ENCODE assay signal across 32 mouse cellular contexts in genomic region chr2:35430806-35431205, GRCm38 (mm10). TPM values are rescaled to one million over a fixed set of nuclear protein-coding genes. Genes with fewer than 3 reads are reported as not detected.
DNase-seq lines count a peak whose midpoint lies in the region; ATAC-seq and TF ChIP-seq lines count a peak whose summit lies in the region.
"Had no signal": no experiment of that assay in that cellular context is flagged by ENCODE, and none has a peak within 500 bp of the region (broad histone marks: within the 10 kb centered on the region; RNA-seq: fewer than 3 reads in every experiment).

No protein-coding gene starts in this region.

- intact Hi-C loops in heart, postnatal 36 days (cut with DNase I): no loop called here

- no peak for TF ChIP-seq CTCF in stomach, postnatal 0 days (IDR thresholded peaks at IDR 0.05; ENCODE audit: low read depth)

- H3K9ac ChIP-seq in heart, embryonic 15.5 days: no peak overlapping the region
- no peak overlapping the region for H3K9ac ChIP-seq in midbrain, embryonic 11.5 days (ENCODE audit: low read length)
- H3K9ac ChIP-seq in stomach, postnatal 0 days (ENCODE audit: low read length): no peak overlapping the region
- H3K9ac ChIP-seq: embryonic facial prominence, embryonic 13.5 days; forebrain, embryonic 13.5 days; hindbrain, embryonic 14.5 days had no signal

- H3K4me1 ChIP-seq in heart, embryonic 15.5 days (replicated peaks): peaks cover 61% of the 10 kb centered on the region
- no peaks in the 10 kb centered on the region for H3K4me1 ChIP-seq in midbrain, embryonic 11.5 days (ENCODE audit: control insufficient read depth, insufficient read depth, low read length)
- H3K4me1 ChIP-seq in midbrain, embryonic 10.5 days: peaks cover 36% of the 10 kb centered on the region
- H3K4me1 ChIP-seq in stomach, postnatal 0 days (replicated peaks; ENCODE audit: control insufficient read depth, insufficient read depth): peaks cover 23% of the 10 kb centered on the region
- H3K4me1 ChIP-seq: forebrain, embryonic 13.5 days had no signal

- no peaks in the 10 kb centered on the region for H3K9me3 ChIP-seq in heart, embryonic 15.5 days (replicated peaks)
- no peaks in the 10 kb centered on the region for H3K9me3 ChIP-seq in midbrain, embryonic 11.5 days (ENCODE audit: control insufficient read depth, low read length)
- no peaks in the 10 kb centered on the region for H3K9me3 ChIP-seq in midbrain, embryonic 10.5 days (replicated peaks)
- H3K9me3 ChIP-seq in stomach, postnatal 0 days (ENCODE audit: control insufficient read depth, low read length): no peaks in the 10 kb centered on the region
- H3K9me3 ChIP-seq: embryonic facial prominence, embryonic 13.5 days; forebrain, embryonic 10.5 days; forebrain, embryonic 13.5 days had no signal

- H3K4me3 ChIP-seq in heart, embryonic 15.5 days: no peak overlapping the region
- H3K4me3 ChIP-seq in midbrain, embryonic 11.5 days (ENCODE audit: low read depth, low read length): no peak overlapping the region
- H3K4me3 ChIP-seq in midbrain, embryonic 10.5 days: no peak overlapping the region
- H3K4me3 ChIP-seq in stomach, postnatal 0 days (ENCODE audit: low read depth, low read length): no peak overlapping the region
- H3K4me3 ChIP-seq: embryonic facial prominence, embryonic 13.5 days; forebrain, embryonic 10.5 days; forebrain, embryonic 13.5 days had no signal

- peak; percentile 94 for DNase-seq in heart, adult 11 months
- DNase-seq in heart, adult 8-10 months (ENCODE audit: low spot score): no peak
- no peak for DNase-seq in heart, postnatal 36 days
- DNase-seq in midbrain, embryonic 11.5 days (ENCODE audit: low spot score, missing footprints): peak; percentile 57
- DNase-seq in midbrain, embryonic 10.5 days (ENCODE audit: low spot score): no peak
- no peak for DNase-seq in stomach, postnatal 0 days (ENCODE audit: low spot score)
- DNase-seq in cerebellum, adult 11 months: no peak
- DNase-seq: adrenal gland, adult 8-10 months; adrenal gland, postnatal 25 days; cerebellum, adult 2 months; cerebellum, adult 9-11 months; cerebellum, postnatal 25 days; gastrocnemius, postnatal 14 days; kidney, adult 18-20 months had no signal

- H3K27ac ChIP-seq in heart, embryonic 15.5 days: peak overlapping the region; percentile 72; the same call in 1 of the 2 replicates
- no peak overlapping the region for H3K27ac ChIP-seq in midbrain, embryonic 11.5 days (ENCODE audit: low read depth, low read length)
- H3K27ac ChIP-seq in midbrain, embryonic 10.5 days (replicated peaks): no peak overlapping the region
- H3K27ac ChIP-seq in stomach, postnatal 0 days (replicated peaks): peak overlapping the region; percentile 24; the same call in 1 of the 2 replicates
- H3K27ac ChIP-seq: embryonic facial prominence, embryonic 13.5 days; forebrain, embryonic 10.5 days; forebrain, embryonic 13.5 days; hindbrain, embryonic 14.5 days; hindbrain, postnatal 0 days had no signal

- no peak for ATAC-seq in heart, embryonic 15.5 days (replicated peaks; ENCODE audit: insufficient number of reproducible peaks, insufficient read depth, low FRiP score, low read depth)
- ATAC-seq in midbrain, embryonic 11.5 days (ENCODE audit: low FRiP score): no peak
- ATAC-seq in stomach, postnatal 0 days (ENCODE audit: low FRiP score, low TSS enrichment): no peak
- ATAC-seq: activated CD4-positive, CD25-positive, alpha-beta regulatory T cell, adult 4 months; forebrain, embryonic 13.5 days; forebrain, embryonic 16.5 days; hindbrain, postnatal 0 days; inflammation-experienced regulatory T-cells, adult 6 months; intestine, embryonic 16.5 days had no signal

- no peak overlapping the region for H3K4me2 ChIP-seq in heart, embryonic 15.5 days
- H3K4me2 ChIP-seq in midbrain, embryonic 11.5 days: no peak overlapping the region
- H3K4me2 ChIP-seq in stomach, postnatal 0 days (replicated peaks; ENCODE audit: low read depth): no peak overlapping the region
- H3K4me2 ChIP-seq: embryonic facial prominence, embryonic 13.5 days; forebrain, embryonic 13.5 days; hindbrain, embryonic 14.5 days had no signal

- no peaks in the 10 kb centered on the region for H3K27me3 ChIP-seq in heart, embryonic 15.5 days
- no peaks in the 10 kb centered on the region for H3K27me3 ChIP-seq in midbrain, embryonic 11.5 days (ENCODE audit: control insufficient read depth, insufficient read depth, low read length)
- H3K27me3 ChIP-seq in midbrain, embryonic 10.5 days (ENCODE audit: low read depth, poor library complexity, severe bottlenecking): peaks cover 9% of the 10 kb centered on the region; the same call in 1 of the 2 replicates
- no peaks in the 10 kb centered on the region for H3K27me3 ChIP-seq in stomach, postnatal 0 days (ENCODE audit: control insufficient read depth, insufficient read depth, low read length)
- H3K27me3 ChIP-seq: embryonic facial prominence, embryonic 13.5 days; forebrain, embryonic 13.5 days had no signal

- TF ChIP-seq EP300 in stomach, postnatal 0 days (optimal IDR thresholded peaks at IDR 0.05): no peak

- 92% methylated on average over 8 of the region's 8 CpGs for WGBS in heart, embryonic 15.5 days
- 70% methylated on average over 8 of the region's 8 CpGs for WGBS in midbrain, embryonic 11.5 days
- 78% methylated on average over 8 of the region's 8 CpGs for WGBS in midbrain, embryonic 10.5 days
- WGBS in stomach, postnatal 0 days: 78% methylated on average over 8 of the region's 8 CpGs

- no peaks in the 10 kb centered on the region for H3K36me3 ChIP-seq in heart, embryonic 15.5 days
- no peaks in the 10 kb centered on the region for H3K36me3 ChIP-seq in midbrain, embryonic 11.5 days (ENCODE audit: control insufficient read depth, insufficient read depth, low read length)
- H3K36me3 ChIP-seq in midbrain, embryonic 10.5 days: no peaks in the 10 kb centered on the region
- H3K36me3 ChIP-seq in stomach, postnatal 0 days (ENCODE audit: control insufficient read depth, insufficient read depth, low read length): no peaks in the 10 kb centered on the region
- H3K36me3 ChIP-seq: embryonic facial prominence, embryonic 13.5 days; forebrain, embryonic 10.5 days had no signal

RNA-seq across cellular contexts. Expression of gene Ggta1, which starts 32.2 kb away (rescaled TPM):
- total RNA-seq in heart, adult 8-10 months (2022): 10 to 100 TPM in 3 of 4 experiments, 1 to 10 TPM in 1; 9.9 to 18.2 (median 14.5) TPM
- polyA plus RNA-seq in heart, embryonic 15.5 days (2015; fragmentation: Nextera tagmentation; extraction: Ambion mirVana): 27.4 and 31.6 TPM in 2 replicates
- 10 to 100 TPM; 19.0 to 22.5 TPM for total RNA-seq in heart, postnatal 36 days (2021)
- polyA plus RNA-seq in midbrain, embryonic 11.5 days (2014; fragmentation: Nextera tagmentation; extraction: Ambion mirVana): 6.3 TPM in 2 replicates
- polyA plus RNA-seq in midbrain, embryonic 10.5 days (2016; fragmentation: Nextera tagmentation; extraction: Ambion mirVana): 5.0 and 6.0 TPM in 2 replicates
- polyA plus RNA-seq in stomach, postnatal 0 days (2015; fragmentation: Nextera tagmentation; extraction: Ambion mirVana): 10.7 and 11.5 TPM in 2 replicates

RNA-seq across cellular contexts. Expression of gene 4930402F06Rik, which starts 33.8 kb away (rescaled TPM):
- not detected for total RNA-seq in heart, adult 8-10 months (2022)
- polyA plus RNA-seq in heart, embryonic 15.5 days (2015; fragmentation: Nextera tagmentation; extraction: Ambion mirVana): not detected in 2 replicates
- total RNA-seq in heart, postnatal 36 days (2021): not detected
- polyA plus RNA-seq in midbrain, embryonic 11.5 days (2014; fragmentation: Nextera tagmentation; extraction: Ambion mirVana): not detected in 2 replicates
- not detected in 2 replicates for polyA plus RNA-seq in midbrain, embryonic 10.5 days (2016; fragmentation: Nextera tagmentation; extraction: Ambion mirVana)
- polyA plus RNA-seq in stomach, postnatal 0 days (2015; fragmentation: Nextera tagmentation; extraction: Ambion mirVana): not detected in 2 replicates
- total RNA-seq: adrenal gland, adult 8-10 months; adrenal gland, postnatal 25 days; common myeloid progenitor, adult 5-6 weeks; ES-E14; gastrocnemius, adult 18-20 months; gastrocnemius, postnatal 14 days; heart, postnatal 25 days; hindbrain, postnatal 0 days had no signal
- polyA plus RNA-seq: activated CD4-positive, CD25-positive, alpha-beta regulatory T cell, adult 4 months; brain, embryonic 14.5 days; cerebellum, adult 2 months; embryonic facial prominence, embryonic 13.5 days; forebrain, embryonic 10.5 days; forebrain, embryonic 13.5 days; forebrain, embryonic 16.5 days; gonadal fat pad, adult 2 months; heart, postnatal 0 days; hindbrain, embryonic 11.5 days; hindbrain, embryonic 14.5 days; hindbrain, postnatal 0 days; inflammation-experienced regulatory T-cells, adult 6 months; intestine, embryonic 16.5 days had no signal

Comparison
In these comparisons a context has a peak if more than half of its experiments do, and no peak if none do; other contexts are left out.
1. DNase-seq: peak in heart, adult 11 months (single experiment) and midbrain, embryonic 11.5 days (single experiment); none in heart, adult 8-10 months (single experiment), heart, postnatal 36 days (0 of 2), midbrain, embryonic 10.5 days (single experiment), stomach, postnatal 0 days (single experiment) and cerebellum, adult 11 months (single experiment).
2. H3K27ac ChIP-seq: peak in heart, embryonic 15.5 days (single experiment) and stomach, postnatal 0 days (single experiment); none in midbrain, embryonic 11.5 days (single experiment) and midbrain, embryonic 10.5 days (single experiment).